Mouse (Mus musculus) heart, postnatal 36 days (tissue): ENCODE measurements around the gene Fermt1. TPM values are rescaled to one million over a fixed set of nuclear protein-coding genes. Genes with fewer than 3 reads are reported as not detected.

ENCODE experiments used
- DNase-seq, 2 experiments: peaks; one replicate each; pipeline ENCODE4 v3.0.0; 2021 to 2022
- intact Hi-C: fragments of 180-260 bp; cut with DNase I; formaldehyde crosslinking; loops from one replicate; pipeline ENCODE4 v1.15.1; 2025
- total RNA-seq, 2 experiments: library from RNA; stranded (reverse); gene quantifications; 2 replicates each; pipeline ENCODE4 v1.2.3; 2021

Fermt1 gene
- total RNA-seq, 2 experiments from 2014 or later, result not detected

DNA sequence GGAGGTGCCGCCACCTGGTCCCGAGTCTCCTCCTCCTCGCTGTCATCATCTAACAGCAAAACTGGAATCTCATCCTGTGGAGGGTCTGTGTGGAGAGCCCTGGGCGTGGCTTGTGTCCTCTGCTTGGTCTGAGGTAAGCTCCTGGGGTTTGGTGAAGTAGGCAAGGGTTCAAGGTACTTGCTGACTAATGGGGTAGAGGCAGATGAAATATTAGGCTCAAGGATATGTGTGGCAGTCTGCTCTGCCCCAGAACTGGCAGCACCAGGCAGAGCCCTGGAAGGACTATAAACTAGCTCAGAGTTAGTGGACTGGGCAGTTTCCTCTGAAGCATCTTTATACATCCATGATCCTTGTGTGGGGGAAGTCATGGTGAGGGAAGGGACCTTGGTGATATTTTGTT lies 75.4 kb downstream of the Fermt1 start:
- intact Hi-C loops, result no loop called here
- DNase-seq, result no peak

DNA sequence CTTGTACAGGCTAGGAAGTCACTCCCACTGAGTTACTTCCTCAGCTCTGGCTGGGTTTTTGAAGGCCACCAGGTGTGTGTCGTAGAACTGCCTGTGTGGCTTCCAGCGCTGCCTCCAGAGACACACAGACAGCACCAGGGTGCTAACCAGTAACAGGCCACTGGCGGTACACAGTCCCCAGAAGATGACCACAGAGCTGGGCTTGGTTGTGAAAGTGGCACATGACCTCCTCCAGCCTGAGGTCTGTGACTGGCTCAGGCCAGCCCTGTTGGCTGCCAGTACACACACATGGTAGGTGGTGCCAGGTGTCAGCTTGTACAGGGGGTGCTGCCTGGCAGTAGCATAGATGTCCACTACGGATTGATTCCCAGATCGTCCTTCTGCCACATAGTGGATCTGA lies 76.0 kb downstream of the Fermt1 start:
- intact Hi-C loops, result no loop called here
- DNase-seq, result no peak

GRCm38 (mm10) chr2:132867521-132867920 lies 78.2 kb downstream of the Fermt1 start:
- intact Hi-C loops, result no loop called here
- no peak for DNase-seq

DNA sequence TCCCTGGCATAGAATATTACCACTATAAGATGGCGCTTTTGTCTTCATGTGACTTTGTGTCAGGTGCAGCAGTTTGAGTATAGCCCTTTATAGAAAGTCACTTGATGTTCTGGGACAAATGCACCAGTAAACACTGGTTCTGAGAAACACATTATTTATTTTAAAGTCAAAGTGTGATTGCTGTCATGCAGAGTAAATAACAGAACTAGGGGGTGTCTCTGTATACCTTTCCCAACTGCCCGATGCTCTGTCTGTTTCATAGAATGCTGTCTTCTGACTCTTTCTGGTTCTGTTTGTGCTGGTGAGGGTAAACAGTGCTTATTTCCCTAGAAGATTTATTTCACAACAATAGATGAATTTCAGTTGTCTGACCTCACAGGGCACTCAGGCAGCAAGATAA lies 82.4 kb downstream of the Fermt1 start:
- intact Hi-C loops, result no loop called here
- no peak for DNase-seq

GRCm38 (mm10) chr2:132861456-132861855 lies 84.2 kb downstream of the Fermt1 start:
- intact Hi-C loops, result no loop called here
- no peak for DNase-seq

DNA sequence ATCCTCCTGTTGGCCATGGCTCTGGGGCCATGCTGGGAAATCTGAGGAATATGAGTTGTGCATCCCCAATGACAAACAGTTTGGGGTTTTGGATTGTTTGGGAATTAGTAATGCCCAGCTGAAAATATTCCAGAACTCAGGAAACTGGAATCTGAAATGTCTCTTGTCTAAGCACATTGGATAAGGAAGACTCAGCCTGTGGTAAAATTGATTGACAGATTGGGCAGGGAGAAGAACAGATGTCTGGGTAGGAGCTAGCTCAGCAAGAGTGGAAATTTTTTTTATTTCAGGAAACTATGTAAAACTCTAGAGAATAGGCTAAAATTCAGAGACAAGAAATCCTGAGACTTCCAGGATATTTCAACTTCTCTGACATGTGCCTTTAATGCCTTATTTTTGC lies 85.3 kb downstream of the Fermt1 start:
- DNase-seq, result no peak

DNA sequence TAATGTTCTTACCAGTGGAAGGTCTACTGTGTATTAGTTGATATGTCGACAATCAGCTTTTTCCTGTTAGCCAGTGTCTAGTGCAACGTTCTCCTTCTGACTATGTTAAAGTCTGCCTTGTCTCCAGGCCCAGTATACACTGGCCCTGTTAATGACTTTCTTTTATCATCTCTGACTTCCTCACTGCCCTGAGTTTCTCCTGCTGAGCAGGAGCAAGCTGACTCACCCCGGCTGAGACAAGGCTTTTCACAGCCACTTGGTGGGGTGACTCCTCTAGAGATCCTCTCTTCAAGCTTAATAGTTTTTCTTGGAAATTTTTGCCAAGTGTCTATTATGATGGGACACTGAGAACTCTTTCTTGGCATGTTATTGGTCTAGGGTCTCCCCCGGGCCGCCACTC lies 89.4 kb downstream of the Fermt1 start:
- DNase-seq, result no peak
- intact Hi-C loops, result no loop called here

More for the DNA sequence above, 85.3 kb downstream of the Fermt1 start:
- intact Hi-C loops, result no loop called here

Other genes starting within 250 kb of the Fermt1 start
- gene Chgb, start 164.6 kb downstream of the Fermt1 start, total RNA-seq, result under 1 TPM; 0.16 to 0.61 TPM
- 1 to 10 TPM; 6.9 to 7.0 TPM for gene Trmt6, start 129.9 kb downstream of the Fermt1 start, total RNA-seq
- 1 to 10 TPM; 1.8 to 2.4 TPM for gene Mcm8, start 129.8 kb downstream of the Fermt1 start, total RNA-seq
- gene Crls1, start 99.2 kb downstream of the Fermt1 start, total RNA-seq, result 10 to 100 TPM; 18.0 to 18.9 TPM
- 1 to 10 TPM; 5.0 to 9.0 TPM for gene Lrrn4, start 65.0 kb downstream of the Fermt1 start, total RNA-seq